Mouse (Mus musculus) bone marrow macrophage, adult 2 months (primary cell): ENCODE data around the gene Col4a3.

Source experiments
- CTCF ChIP-seq: IDR thresholded peaks from 2 replicates; pipeline ENCODE4 v1.5.1; 2012; ENCODE audit warnings: low read depth, mild to moderate bottlenecking, low read length, moderate library complexity
- POLR2A ChIP-seq: IDR thresholded peaks from 2 replicates; pipeline ENCODE4 v1.6.1; 2012; ENCODE audit warnings: mild to moderate bottlenecking, low read depth, low read length, borderline replicate concordance

DNA sequence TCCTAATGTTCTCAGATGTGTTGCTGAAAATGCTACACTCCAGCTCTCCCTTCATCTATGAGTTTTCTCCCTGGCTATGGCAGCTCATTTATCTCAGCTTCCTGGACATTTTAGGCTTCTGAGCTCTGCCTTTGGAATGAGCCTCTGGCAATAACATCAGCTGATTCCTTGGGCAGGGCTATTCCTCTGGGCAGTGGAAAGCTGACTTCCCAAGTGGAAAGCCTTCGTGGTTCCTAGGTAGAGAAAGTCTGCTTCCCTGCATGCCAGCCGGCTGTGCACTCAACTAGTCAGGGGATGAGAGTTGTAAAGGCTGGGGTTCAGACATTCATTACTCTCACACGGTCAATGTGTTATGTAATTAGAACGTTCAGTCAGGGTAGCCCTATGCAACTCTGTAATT, 8.4 kb upstream of the Col4a3 start:
- TF ChIP-seq POLR2A (no peak), CTCF (no peak)
